Mouse (Mus musculus) embryonic facial prominence, embryonic 12.5 days (tissue): ENCODE measurements around the gene Tprkb. TPM values are rescaled to one million over a fixed set of nuclear protein-coding genes. Genes with fewer than 3 reads are reported as not detected.
A peak's percentile ranks its signal among the peaks of the same experiment; 100 is the strongest.
"Not testable (repeated sequence)": the region's sequence is repeated elsewhere in the genome, so short reads cannot be mapped to it uniquely, and the experiment has no call there.

Experiments used
- ATAC-seq: fragments of 200-750 bp; cut with Nextera tagmentation; 2 replicates; pipeline ENCODE4 v1.8.0; 2017; ENCODE audit not compliant: insufficient number of reproducible peaks, insufficient read depth, low FRiP score, low TSS enrichment
- H3K27ac ChIP-seq: fragments of 300-500 bp; sonication (generic); 2 replicates; pipeline ENCODE4 v1.5.1; 2016; ENCODE audit warnings: mild to moderate bottlenecking
- H3K27me3 ChIP-seq: fragments of 300-500 bp; sonication (generic); 2 replicates; pipeline ENCODE4 v1.6.1; 2016; ENCODE audit warnings: mild to moderate bottlenecking, moderate library complexity
- H3K36me3 ChIP-seq: fragments of 300-500 bp; sonication (generic); 2 replicates; pipeline ENCODE4 v1.6.1; 2016; ENCODE audit warnings: mild to moderate bottlenecking
- H3K4me1 ChIP-seq: fragments of 300-500 bp; sonication (generic); 2 replicates; pipeline ENCODE4 v1.6.1; 2016
- H3K4me2 ChIP-seq: fragments of 300-500 bp; sonication (generic); replicated peaks from 2 replicates; pipeline ENCODE4 v1.6.1; 2016; ENCODE audit warnings: mild to moderate bottlenecking, moderate library complexity
- H3K4me3 ChIP-seq: fragments of 300-500 bp; sonication (generic); 2 replicates; pipeline ENCODE4 v1.5.1; 2016; ENCODE audit warnings: mild to moderate bottlenecking
- H3K9ac ChIP-seq: fragments of 300-500 bp; sonication (generic); 2 replicates; pipeline ENCODE4 v1.6.1; 2016; ENCODE audit warnings: mild to moderate bottlenecking, moderate library complexity
- H3K9me3 ChIP-seq: fragments of 300-500 bp; sonication (generic); 2 replicates; pipeline ENCODE4 v1.6.1; 2016; ENCODE audit warnings: mild to moderate bottlenecking, moderate library complexity
- WGBS: fragments of 180-500 bp; shearing (Covaris S2); methylation state at CpG from one replicate; pipeline ENCODE4 v1.1.7; 2016; 5-methylcytosine and 5-hydroxymethylcytosine counted together
- polyA plus RNA-seq: library from polyadenylated mRNA; unstranded; fragments of >200 nt; fragmentation: Nextera tagmentation; extraction: Ambion mirVana; gene quantifications from 2 replicates; pipeline ENCODE4 v1.2.1, GENCODE M21; 2016

Tprkb gene
- polyA plus RNA-seq, 1 experiment from 2014 or later, result 41.3 TPM

DNA sequence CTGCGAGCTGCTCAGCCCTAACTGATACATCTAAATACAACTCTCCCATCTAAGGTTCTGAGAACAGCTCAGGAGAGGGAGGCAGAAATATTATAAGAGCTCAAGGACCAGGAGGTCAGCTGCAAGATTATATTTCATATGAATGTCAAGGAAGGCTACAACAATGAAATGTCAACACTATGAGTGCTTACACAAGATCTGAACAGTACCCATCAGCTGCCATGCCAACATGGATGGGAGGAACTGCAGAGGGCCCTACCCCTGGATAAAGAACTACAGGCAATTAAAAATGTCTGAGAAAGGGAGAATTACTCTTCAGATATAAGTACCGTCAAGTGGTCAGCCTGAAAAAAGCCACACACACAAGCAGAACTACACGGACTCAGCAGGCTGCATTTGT, 45.9 kb downstream of the Tprkb start:
- Histone ChIP-seq H3K27me3 (no peaks in the 10 kb centered on the region), H3K4me1 (peaks cover 8% of the 10 kb centered on the region), H3K9me3 (no peaks in the 10 kb centered on the region), H3K4me2 (no peak overlapping the region), H3K36me3 (peaks cover 47% of the 10 kb centered on the region), H3K27ac (no peak overlapping the region), H3K4me3 (no peak overlapping the region), H3K9ac (no peak overlapping the region)
- WGBS, result 90% methylated on average over 3 of the region's 3 CpGs
- no peak for ATAC-seq

DNA sequence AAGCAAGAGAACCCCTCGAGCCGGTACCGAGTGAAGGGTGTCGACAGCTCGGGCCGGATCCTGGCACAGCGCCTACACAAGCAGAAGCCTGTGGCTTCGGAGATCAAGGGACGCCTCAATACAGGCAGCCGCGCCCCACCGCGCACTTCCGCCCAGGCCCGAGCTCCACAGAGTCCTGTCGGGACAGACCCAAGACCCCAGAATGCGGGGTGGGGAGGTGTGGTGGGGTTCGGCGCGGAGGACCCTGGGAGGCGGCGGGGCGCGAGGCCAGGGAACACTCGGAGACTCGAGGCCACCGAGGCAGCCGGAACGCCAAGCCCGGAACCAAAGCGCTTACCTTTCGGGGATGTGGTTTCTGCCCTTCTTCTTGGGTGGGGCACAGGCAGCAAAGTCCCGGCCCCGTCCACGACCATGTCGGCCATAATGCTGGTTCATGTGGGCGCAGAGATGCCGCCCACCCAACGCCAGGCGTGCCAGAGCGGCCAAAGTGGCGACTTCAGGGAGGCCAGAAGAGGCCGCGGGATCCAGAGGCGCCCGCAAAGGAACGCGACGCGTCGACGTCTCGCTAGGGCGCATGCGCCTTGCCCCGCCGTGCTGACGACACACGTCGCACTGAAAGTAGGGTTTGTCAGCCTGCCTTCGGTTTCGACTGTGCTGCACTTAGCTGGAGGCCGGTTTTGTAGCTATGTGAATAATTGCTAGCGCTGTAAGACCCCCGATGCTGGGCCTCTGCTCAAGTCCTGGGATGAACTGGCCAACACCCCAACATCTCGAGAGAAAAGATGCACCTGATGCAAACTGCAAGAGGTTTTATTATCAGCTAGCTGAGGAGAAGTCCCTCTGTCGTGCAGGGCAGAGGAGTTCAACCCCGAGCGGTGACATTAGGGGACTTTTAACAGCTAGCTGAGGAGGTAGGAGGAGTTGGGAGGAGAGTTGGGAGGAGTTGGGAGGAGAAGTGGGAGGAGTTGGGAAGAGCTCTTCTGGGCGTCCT, 49.7 kb downstream of the Tprkb start, which contains the start of gene Dusp11:
Gene Dusp11, minus strand, starts transcription at position 567 of the 991 bp plus-strand sequence.
- peak within 1 kb of the TSS; percentile 91 for H3K9ac ChIP-seq
- peak; percentile 93 for ATAC-seq
- H3K4me1 ChIP-seq, result peaks cover 8% of the 10 kb centered on the region
- H3K9me3 ChIP-seq, result no peaks in the 10 kb centered on the region
- WGBS, result under 1% methylated on average over 68 of the region's 70 CpGs
- H3K36me3 ChIP-seq, result peaks cover 16% of the 10 kb centered on the region
- peak within 1 kb of the TSS; percentile 91 for H3K4me3 ChIP-seq
- H3K4me2 ChIP-seq, result peak within 1 kb of the TSS; percentile 66
- H3K27ac ChIP-seq, result peak within 1 kb of the TSS; percentile 99
- H3K27me3 ChIP-seq, result no peaks in the 10 kb centered on the region

DNA sequence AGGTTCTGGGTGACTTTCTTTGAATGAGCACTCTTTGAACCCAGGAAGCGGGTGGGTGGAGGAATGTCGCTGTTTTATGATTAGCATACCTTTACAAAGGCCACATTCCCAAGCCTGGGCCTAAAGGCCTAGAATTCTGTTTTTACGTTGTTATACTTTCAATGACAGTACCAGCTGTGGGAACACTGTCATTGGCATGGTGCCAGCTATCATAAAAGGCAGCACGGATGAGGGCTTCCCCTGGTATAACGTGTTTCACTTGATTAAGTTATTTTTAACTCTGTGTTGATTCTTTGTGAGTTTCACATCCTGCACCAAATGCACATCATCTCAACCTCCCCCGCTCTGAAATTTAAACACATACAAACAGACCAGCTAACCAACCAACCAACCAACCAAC, 54.4 kb downstream of the Tprkb start:
- not testable (repeated sequence) for H3K27ac ChIP-seq, H3K9me3 ChIP-seq, H3K4me2 ChIP-seq, ATAC-seq, H3K9ac ChIP-seq, H3K4me1 ChIP-seq, H3K36me3 ChIP-seq, H3K4me3 ChIP-seq, H3K27me3 ChIP-seq
- 52% methylated on average over 6 of the region's 6 CpGs for WGBS

DNA sequence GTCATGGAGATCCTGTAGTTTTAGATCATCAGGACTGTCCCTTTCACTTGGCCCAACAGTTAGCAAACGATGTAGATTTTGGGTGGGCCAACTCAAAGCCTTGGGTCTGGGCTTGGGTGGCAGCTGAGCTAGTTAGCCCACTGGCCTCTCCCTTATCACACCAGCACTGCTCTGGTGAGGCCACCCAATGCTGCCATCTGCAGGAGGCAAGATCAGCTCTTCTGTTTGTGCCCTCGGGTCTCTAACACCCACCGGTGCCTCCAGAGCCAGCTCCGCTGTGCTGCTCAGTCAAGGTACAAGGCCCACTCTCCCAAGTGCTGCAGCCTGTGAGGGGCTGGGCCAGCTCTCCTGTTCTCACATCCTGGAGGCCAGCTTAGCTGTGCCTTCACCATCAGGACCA, 55.0 kb downstream of the Tprkb start:
- Histone ChIP-seq H3K27me3 (no peaks in the 10 kb centered on the region), H3K9ac (no peak overlapping the region), H3K36me3 (no peaks in the 10 kb centered on the region), H3K9me3 (no peaks in the 10 kb centered on the region), H3K27ac (no peak overlapping the region), H3K4me1 (0 out of 2 replicates have a peak, but pooled peaks cover 2% of the 10 kb centered on the region), H3K4me3 (no peak overlapping the region), H3K4me2 (no peak overlapping the region)
- ATAC-seq, result no peak
- WGBS, result 77% methylated on average over 4 of the region's 4 CpGs

DNA sequence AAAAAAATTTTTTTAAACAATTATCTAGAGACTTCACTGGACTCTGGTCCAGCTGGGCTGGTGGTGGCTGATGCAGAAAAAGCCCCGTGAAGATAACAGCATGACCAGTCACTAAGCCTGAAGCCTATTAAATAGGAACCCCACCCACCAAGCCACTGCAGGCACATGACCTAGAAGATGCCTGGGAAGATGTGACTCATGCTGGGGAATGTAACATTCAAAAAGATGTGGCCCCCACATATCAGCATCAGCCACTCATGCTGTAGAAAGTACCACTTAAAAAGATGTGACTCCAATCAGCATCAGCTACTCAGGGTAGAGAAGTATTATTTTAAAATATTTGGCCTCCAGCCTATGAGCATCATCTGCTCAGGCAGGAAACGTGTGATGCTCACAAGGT, 58.2 kb downstream of the Tprkb start:
- no peak overlapping the region for H3K27ac ChIP-seq
- H3K27me3 ChIP-seq, result no peaks in the 10 kb centered on the region
- WGBS, result 70% methylated on average over 2 of the region's 2 CpGs
- H3K4me3 ChIP-seq, result no peak overlapping the region
- no peaks in the 10 kb centered on the region for H3K9me3 ChIP-seq
- H3K4me2 ChIP-seq, result no peak overlapping the region
- ATAC-seq, result no peak
- no peaks in the 10 kb centered on the region for H3K36me3 ChIP-seq
- no peak overlapping the region for H3K9ac ChIP-seq
- 0 out of 2 replicates have a peak, but pooled peaks cover 2% of the 10 kb centered on the region for H3K4me1 ChIP-seq

DNA sequence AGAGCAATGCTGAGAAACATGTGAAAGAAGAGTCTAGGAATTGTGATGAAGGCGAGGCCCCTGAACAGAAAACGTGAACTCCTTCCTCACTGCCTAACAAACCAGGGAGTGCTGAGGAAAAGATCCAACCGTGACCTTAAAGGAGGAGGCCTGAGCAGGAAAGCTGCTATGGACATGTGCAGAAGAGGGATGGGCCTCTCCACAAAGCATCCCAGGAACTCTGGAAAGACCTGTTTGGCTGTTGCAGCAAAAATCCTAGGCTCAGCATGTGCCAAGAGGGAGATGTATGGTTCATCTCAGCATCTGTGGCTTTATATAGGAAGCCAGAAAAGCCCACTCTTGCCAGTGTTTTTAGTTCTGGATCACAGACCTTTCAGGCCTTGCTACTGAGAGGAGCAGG, 61.0 kb downstream of the Tprkb start:
- H3K27me3 ChIP-seq, result no peaks in the 10 kb centered on the region
- H3K36me3 ChIP-seq, result no peaks in the 10 kb centered on the region
- H3K9ac ChIP-seq, result no peak overlapping the region
- 74% methylated on average over 3 of the region's 3 CpGs for WGBS
- H3K9me3 ChIP-seq, result no peaks in the 10 kb centered on the region
- H3K27ac ChIP-seq, result no peak overlapping the region
- no peak overlapping the region for H3K4me3 ChIP-seq
- H3K4me1 ChIP-seq, result no peaks in the 10 kb centered on the region
- no peak overlapping the region for H3K4me2 ChIP-seq
- no peak for ATAC-seq

DNA sequence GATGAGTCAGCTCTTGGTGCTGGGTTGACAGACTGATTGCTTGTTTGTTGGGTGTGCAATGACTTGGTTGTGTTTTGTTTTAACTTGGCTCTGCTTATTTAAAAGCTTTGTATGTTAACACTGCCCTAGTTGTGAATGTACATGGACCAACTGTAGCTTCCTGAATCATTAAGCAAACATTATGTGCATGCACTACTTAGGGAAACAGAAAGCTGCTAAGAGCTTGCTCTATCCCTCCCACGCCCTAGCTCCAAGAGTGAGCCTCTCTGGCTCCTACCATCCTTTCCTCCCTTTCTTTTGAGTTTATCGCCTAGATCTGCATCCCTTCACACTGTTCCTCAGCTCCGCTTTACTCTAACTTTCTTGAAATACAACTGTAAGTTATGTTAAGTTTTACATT, 61.7 kb downstream of the Tprkb start:
- H3K36me3 ChIP-seq, result no peaks in the 10 kb centered on the region
- H3K27ac ChIP-seq, result no peak overlapping the region
- no peaks in the 10 kb centered on the region for H3K9me3 ChIP-seq
- H3K27me3 ChIP-seq, result no peaks in the 10 kb centered on the region
- no peaks in the 10 kb centered on the region for H3K4me1 ChIP-seq
- H3K4me3 ChIP-seq, result no peak overlapping the region
- H3K4me2 ChIP-seq, result no peak overlapping the region
- no peak for ATAC-seq
- H3K9ac ChIP-seq, result no peak overlapping the region
- WGBS, result 86% methylated on average over 3 of the region's 3 CpGs

DNA sequence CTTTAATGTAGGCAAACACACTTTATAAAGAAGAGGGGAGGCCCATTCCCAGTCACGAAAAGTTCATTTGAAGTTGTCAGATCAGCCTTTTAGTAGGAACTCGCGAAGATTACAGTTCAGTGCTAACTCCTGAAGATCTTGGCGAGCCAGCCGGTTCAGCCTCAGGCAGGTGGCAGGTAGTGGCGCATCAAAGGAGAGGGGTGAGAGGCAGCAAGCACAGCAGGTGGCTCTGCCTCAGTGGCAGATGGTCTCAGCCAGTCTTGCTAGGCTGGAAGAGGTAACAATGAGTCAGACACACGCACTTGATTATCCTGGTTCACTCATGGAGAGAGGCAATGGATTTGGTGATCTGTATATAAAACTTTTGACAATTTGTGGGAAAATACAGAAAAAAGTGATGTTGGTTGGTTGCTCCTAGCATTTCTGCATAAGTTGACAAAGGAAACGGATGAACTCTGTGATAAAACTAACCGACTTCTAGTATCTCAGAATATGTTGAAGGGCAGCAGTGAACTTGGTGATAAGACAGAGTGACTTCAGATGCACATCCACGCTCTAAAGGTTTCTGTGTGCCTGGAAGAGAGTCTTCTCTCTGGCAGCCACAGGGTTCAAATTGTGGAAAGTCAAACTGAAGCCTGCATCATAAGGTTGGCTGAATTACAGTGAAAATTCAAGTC, 63.4 kb downstream of the Tprkb start:
- Histone ChIP-seq H3K4me3 (no peak overlapping the region), H3K4me1 (no peaks in the 10 kb centered on the region), H3K9ac (no peak overlapping the region), H3K9me3 (0 out of 2 replicates have a peak, but pooled peaks cover 4% of the 10 kb centered on the region), H3K36me3 (no peaks in the 10 kb centered on the region), H3K27ac (no peak overlapping the region), H3K27me3 (no peaks in the 10 kb centered on the region), H3K4me2 (no peak overlapping the region)
- no peak for ATAC-seq
- 61% methylated on average over 10 of the region's 10 CpGs for WGBS

DNA sequence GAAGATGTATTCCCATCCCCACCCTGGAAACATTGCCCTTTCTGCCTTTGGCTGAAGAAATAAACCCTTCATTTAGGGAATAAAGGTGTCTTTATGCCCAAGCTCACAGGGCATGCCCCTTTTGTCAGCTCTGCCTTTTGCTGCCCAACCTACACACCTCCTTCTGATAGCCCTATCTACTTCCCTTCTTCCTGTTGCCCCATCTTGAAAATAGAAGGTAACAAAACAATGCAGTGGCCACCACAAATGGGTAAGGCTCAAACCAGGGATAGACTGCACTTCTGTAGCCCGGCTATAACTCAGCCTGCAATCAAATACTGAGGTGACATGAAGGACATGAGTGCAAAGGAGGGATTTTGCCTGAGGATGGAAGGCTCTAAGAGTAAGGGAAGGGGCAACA, 64.1 kb downstream of the Tprkb start:
- H3K27ac ChIP-seq, result no peak overlapping the region
- 0 out of 2 replicates have a peak, but pooled peaks cover 4% of the 10 kb centered on the region for H3K9me3 ChIP-seq
- H3K4me3 ChIP-seq, result no peak overlapping the region
- WGBS, result 91% methylated on average over 1 of the region's 1 CpGs
- H3K4me1 ChIP-seq, result no peaks in the 10 kb centered on the region
- no peaks in the 10 kb centered on the region for H3K36me3 ChIP-seq
- no peak overlapping the region for H3K9ac ChIP-seq
- no peak for ATAC-seq
- H3K4me2 ChIP-seq, result no peak overlapping the region
- no peaks in the 10 kb centered on the region for H3K27me3 ChIP-seq

DNA sequence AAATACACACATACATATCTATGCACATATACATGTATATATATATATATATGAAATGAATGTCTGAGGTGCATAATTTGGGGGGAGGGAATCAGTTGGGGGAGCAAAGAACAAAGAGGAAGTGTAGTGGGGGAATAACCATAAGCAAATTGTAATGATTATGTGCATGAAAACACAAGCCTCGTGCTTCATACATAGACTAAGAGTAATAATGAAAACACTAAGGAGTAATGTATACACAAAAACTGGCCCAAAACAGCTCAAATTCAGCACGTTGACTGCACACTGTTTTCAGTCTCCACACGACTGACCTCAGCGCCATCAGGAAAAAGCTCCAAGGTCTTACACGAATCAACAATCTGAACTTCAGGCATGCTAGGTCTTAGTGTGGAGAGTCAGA, 64.6 kb downstream of the Tprkb start:
- Histone ChIP-seq H3K27me3 (no peaks in the 10 kb centered on the region), H3K9me3 (0 out of 2 replicates have a peak, but pooled peaks cover 4% of the 10 kb centered on the region), H3K36me3 (no peaks in the 10 kb centered on the region), H3K9ac (no peak overlapping the region), H3K4me2 (no peak overlapping the region), H3K4me1 (no peaks in the 10 kb centered on the region), H3K4me3 (no peak overlapping the region), H3K27ac (no peak overlapping the region)
- no peak for ATAC-seq
- 82% methylated on average over 5 of the region's 5 CpGs for WGBS

DNA sequence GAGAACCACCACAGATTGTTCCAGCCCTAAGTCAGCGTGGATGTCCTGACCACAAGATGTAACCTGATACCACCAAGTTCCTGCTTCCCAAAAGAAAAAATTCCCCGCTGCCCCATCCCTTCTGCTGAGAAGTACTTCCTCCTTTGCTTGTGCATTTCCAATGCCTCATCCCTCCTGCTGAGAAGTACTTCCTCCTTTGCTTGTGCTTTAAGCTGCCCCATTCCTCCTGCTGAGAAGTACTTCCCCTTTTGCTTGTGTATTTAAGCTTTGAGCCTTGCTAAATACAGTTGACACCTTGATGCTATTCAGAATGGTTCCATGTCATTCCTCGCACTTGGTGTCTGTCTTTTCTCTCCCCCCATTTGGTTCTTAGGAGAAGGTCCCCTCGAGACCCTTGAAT, 67.1 kb downstream of the Tprkb start:
- ATAC-seq, result not testable (repeated sequence)

More for the DNA sequence above, 67.1 kb downstream of the Tprkb start:
- not testable (repeated sequence) for H3K9me3 ChIP-seq, H3K36me3 ChIP-seq, H3K27ac ChIP-seq, H3K4me1 ChIP-seq, H3K27me3 ChIP-seq, H3K4me2 ChIP-seq, H3K9ac ChIP-seq, H3K4me3 ChIP-seq
- WGBS, result 70% methylated on average over 4 of the region's 4 CpGs
